Mouse (Mus musculus): ENCODE measurements at regions not wholly inside any gene's neighbourhood (a gene's known extent, or its start where the extent isn't known, plus 50 kb on each side); places are given as distances from the start of the nearest gene placed in this dataset.

- TF ChIP-seq CTCF (IDR thresholded peaks at IDR 0.05; ENCODE audit: extremely low read depth, insufficient read length, insufficient replicate concordance, low read depth, low read length), result no peak
- TF ChIP-seq POLR2A (IDR thresholded peaks at IDR 0.05; ENCODE audit: low read depth, low read length), result no peak
These were observed 94.4 kb downstream of the Kctd15 start for GRCm38 (mm10) chr7:34562160-34562559.
